Mouse (Mus musculus) gonadal fat pad, adult 2 months (tissue): Measurements from ENCODE around the gene Adnp. TPM values are rescaled to one million over a fixed set of nuclear protein-coding genes. Genes with fewer than 3 reads are reported as not detected.
A peak's percentile ranks its signal among the peaks of the same experiment; 100 is the strongest.

Experiments
- DNase-seq: peaks from one replicate; pipeline ENCODE4 v3.0.0-alpha.2; 2012; ENCODE audit warnings: low read depth
- polyA plus RNA-seq: library from polyadenylated mRNA; depleted of rRNA; stranded (reverse); fragments of >200 nt; gene quantifications from 2 replicates; pipeline ENCODE4 v1.2.3, GENCODE M21; 2012; rRNA removed

The Adnp gene
- polyA plus RNA-seq = 15.4 and 21.9 TPM in 2 replicates

- DNase-seq = peak; percentile 58
Observed at GRCm38 (mm10) chr2:168206725-168207644, at the start of gene Adnp. Gene Adnp (minus strand): TSS chr2:168207112.

GRCm38 (mm10) chr2:168256506-168256905 is 49.6 kb upstream of the Adnp start:
- no peak for DNase-seq

GRCm38 (mm10) chr2:168253822-168254221 is 46.9 kb upstream of the Adnp start:
- DNase-seq = no peak

GRCm38 (mm10) chr2:168252639-168253292 is 45.9 kb upstream of the Adnp start:
- no peak for DNase-seq

- DNase-seq = no peak
Observed at GRCm38 (mm10) chr2:168250270-168250669, 43.4 kb upstream of the Adnp start.

- no peak for DNase-seq
Observed at GRCm38 (mm10) chr2:168248856-168249245, 41.9 kb upstream of the Adnp start.

- no peak for DNase-seq
Observed at GRCm38 (mm10) chr2:168248167-168248855, 41.4 kb upstream of the Adnp start.

- DNase-seq = no peak
Observed at GRCm38 (mm10) chr2:168245571-168245970, 38.7 kb upstream of the Adnp start.

- DNase-seq = no peak
Observed at GRCm38 (mm10) chr2:168243278-168243677, 36.4 kb upstream of the Adnp start.

- DNase-seq = no peak
Observed at GRCm38 (mm10) chr2:168242841-168243240, 35.9 kb upstream of the Adnp start.

GRCm38 (mm10) chr2:168238335-168238734 is 31.4 kb upstream of the Adnp start:
- no peak for DNase-seq

GRCm38 (mm10) chr2:168233286-168233685 is 26.4 kb upstream of the Adnp start:
- no peak for DNase-seq

- DNase-seq = no peak
Observed at GRCm38 (mm10) chr2:168231471-168231829, 24.5 kb upstream of the Adnp start.

GRCm38 (mm10) chr2:168230773-168231470 is 24.0 kb upstream of the Adnp start:
- no peak for DNase-seq

- no peak for DNase-seq
Observed at GRCm38 (mm10) chr2:168230026-168230728, 23.3 kb upstream of the Adnp start, which contains the start of the genes Gm20716, Dpm1 and Mocs3. Gene Gm20716 (minus strand): TSS chr2:168230364. Gene Dpm1 (minus strand): TSS chr2:168230591. Gene Mocs3 (plus strand): TSS chr2:168230622.

GRCm38 (mm10) chr2:168229116-168230025 is 22.5 kb upstream of the Adnp start:
- DNase-seq = no peak

- DNase-seq = no peak
Observed at GRCm38 (mm10) chr2:168223326-168223725, 16.4 kb upstream of the Adnp start.

GRCm38 (mm10) chr2:168213788-168214397 is 7.0 kb upstream of the Adnp start:
- DNase-seq = no peak

GRCm38 (mm10) chr2:168207883-168208282 is 971 bp upstream of the Adnp start:
- no peak for DNase-seq
